Mouse (Mus musculus) G1E (cell line): ENCODE results near the gene Akap6.

Source experiments
- CTCF ChIP-seq: IDR thresholded peaks from 2 replicates; pipeline ENCODE4 v1.5.1; 2012; ENCODE audit warnings: low read depth, low read length, inconsistent platforms, mixed read lengths
- GATA1 ChIP-seq: IDR thresholded peaks from 2 replicates; pipeline ENCODE4 v1.6.1; 2012; ENCODE audit warnings: borderline replicate concordance, low read length, inconsistent platforms, mixed read lengths
- GATA2 ChIP-seq: IDR thresholded peaks from 2 replicates; pipeline ENCODE4 v1.6.1; 2012; ENCODE audit warnings: low read depth, low read length, inconsistent platforms, borderline replicate concordance
- POLR2AphosphoS5 ChIP-seq: IDR thresholded peaks from 2 replicates; pipeline ENCODE4 v1.6.1; 2012; ENCODE audit warnings: low read depth, low read length, inconsistent platforms; ENCODE audit not compliant: insufficient replicate concordance
- TAL1 ChIP-seq: conservative IDR thresholded peaks from 2 replicates; pipeline ENCODE4 v1.6.1; 2012; ENCODE audit warnings: low read depth, low read length, inconsistent platforms, mixed read lengths

GRCm38 (mm10) chr12:53124131-53124530, 424.9 kb downstream of the Akap6 start:
- TF ChIP-seq CTCF (no peak), GATA1 (no peak), TAL1 (no peak), POLR2AphosphoS5 (no peak), GATA2 (no peak)
